Mouse (Mus musculus) olfactory bulb, adult 2 months (tissue): ENCODE measurements at regions not wholly inside any gene's neighbourhood (a gene's known extent, or its start where the extent isn't known, plus 50 kb on each side); places are given as distances from the start of the nearest gene placed in this dataset.

Source experiments
- CTCF ChIP-seq: fragments of 200-500 bp; IDR thresholded peaks from 2 replicates; pipeline ENCODE4 v1.5.1; 2012; ENCODE audit warnings: low read depth, mild to moderate bottlenecking, low read length, moderate library complexity; ENCODE audit not compliant: insufficient read depth
- POLR2A ChIP-seq: fragments of 200-500 bp; IDR thresholded peaks from 2 replicates; pipeline ENCODE4 v1.6.1; 2012; ENCODE audit warnings: mild to moderate bottlenecking, low read depth, low read length, moderate library complexity; ENCODE audit not compliant: insufficient read depth

DNA sequence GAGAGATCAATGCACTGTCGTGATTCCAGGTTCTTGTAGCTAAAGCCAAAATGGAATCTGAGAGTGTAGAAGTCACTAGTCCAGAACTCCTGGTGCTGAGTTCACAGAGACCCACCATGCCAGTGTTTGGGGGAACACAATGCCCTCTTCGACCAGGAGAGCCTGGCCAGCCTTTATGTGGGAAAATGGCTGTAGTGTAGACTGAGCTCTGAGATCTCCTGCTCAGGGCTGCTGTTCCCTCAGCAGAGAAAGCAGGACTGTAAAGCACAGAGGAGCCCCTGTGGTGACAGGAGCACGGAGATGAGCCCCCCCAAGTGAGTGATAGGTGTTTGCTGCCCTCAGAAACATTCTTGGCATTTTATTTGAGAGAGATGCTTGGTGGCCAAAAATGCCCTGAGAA, 129.2 kb upstream of the Tut7 start:
- TF ChIP-seq POLR2A (no peak), CTCF (no peak)
